Mouse (Mus musculus) layer of hippocampus, postnatal 10 days (tissue): ENCODE measurements around the gene Trim3. TPM values are rescaled to one million over a fixed set of nuclear protein-coding genes. Genes with fewer than 3 reads are reported as not detected.

Source experiments
- DNase-seq, 2 experiments: peaks; one replicate each; pipeline ENCODE4 v3.0.0; 2021; ENCODE audit warnings: low spot score in 2 of 2
- total RNA-seq, 2 experiments: library from RNA; stranded (reverse); gene quantifications; 2 replicates each; pipeline ENCODE4 v1.2.3; 2021

The Trim3 gene
- total RNA-seq, 2 experiments from 2014 or later = 138 to 143 TPM

- no peak for DNase-seq
Observed at GRCm38 (mm10) chr7:105611767-105612166, 21.6 kb downstream of the Trim3 start.

GRCm38 (mm10) chr7:105608467-105608866 lies 24.9 kb downstream of the Trim3 start:
- no peak for DNase-seq

- DNase-seq = peak; percentile 68 to 73
Observed at GRCm38 (mm10) chr7:105602860-105603623, 30.3 kb downstream of the Trim3 start.

GRCm38 (mm10) chr7:105590097-105590496 lies 43.3 kb downstream of the Trim3 start:
- DNase-seq = no peak

- DNase-seq = no peak
Observed at GRCm38 (mm10) chr7:105588325-105588912, 45.0 kb downstream of the Trim3 start.

- no peak for DNase-seq
Observed at GRCm38 (mm10) chr7:105581959-105582358, 51.4 kb downstream of the Trim3 start.

- DNase-seq = peak; percentile 79 to 83
Observed at GRCm38 (mm10) chr7:105581094-105581703, 52.2 kb downstream of the Trim3 start, which contains the start of gene Apbb1. Apbb1 (minus strand) TSS chr7:105581653.

- peak; percentile 28 to 57 for DNase-seq
Observed at GRCm38 (mm10) chr7:105580627-105581089, 52.7 kb downstream of the Trim3 start.

GRCm38 (mm10) chr7:105578481-105578880 lies 54.9 kb downstream of the Trim3 start:
- DNase-seq = no peak

- DNase-seq = no peak
Observed at GRCm38 (mm10) chr7:105577377-105577871, 55.9 kb downstream of the Trim3 start.

- no peak for DNase-seq
Observed at GRCm38 (mm10) chr7:105576166-105576748, 57.1 kb downstream of the Trim3 start.

GRCm38 (mm10) chr7:105574537-105574936 lies 58.8 kb downstream of the Trim3 start:
- DNase-seq = no peak

- no peak for DNase-seq
Observed at GRCm38 (mm10) chr7:105572949-105573348, 60.4 kb downstream of the Trim3 start.

GRCm38 (mm10) chr7:105570756-105571155 lies 62.6 kb downstream of the Trim3 start:
- no peak for DNase-seq

- peak; percentile 53 to 57 for DNase-seq
Observed at GRCm38 (mm10) chr7:105569512-105570496, 63.6 kb downstream of the Trim3 start.

- DNase-seq = peak; percentile 71 to 76
Observed at GRCm38 (mm10) chr7:105568988-105569471, 64.3 kb downstream of the Trim3 start.

GRCm38 (mm10) chr7:105568583-105568982 lies 64.8 kb downstream of the Trim3 start:
- DNase-seq = peak; percentile 59 to 73

- no peak for DNase-seq
Observed at GRCm38 (mm10) chr7:105565071-105565836, 68.1 kb downstream of the Trim3 start.

- no peak for DNase-seq
Observed at GRCm38 (mm10) chr7:105563367-105563766, 70.0 kb downstream of the Trim3 start.
